Mouse (Mus musculus) heart, postnatal 4 days (tissue): ENCODE data around the gene Mab21l1. TPM values are rescaled to one million over a fixed set of nuclear protein-coding genes. Genes with fewer than 3 reads are reported as not detected.

Experiments
- DNase-seq: peaks from one replicate; pipeline ENCODE4 v3.0.0; 2021
- total RNA-seq, 2 experiments: library from RNA; stranded (reverse); gene quantifications; 2 replicates each; pipeline ENCODE4 v1.2.3; 2021

Gene Mab21l1
- total RNA-seq, 2 experiments from 2014 or later: 0.14 TPM; not detected in 1

GRCm38 (mm10) chr3:55780120-55781070 lies 1.9 kb upstream of the Mab21l1 start:
- DNase-seq: peak; percentile 22

GRCm38 (mm10) chr3:55781429-55782055 lies 768 bp upstream of the Mab21l1 start:
- no peak for DNase-seq

DNA sequence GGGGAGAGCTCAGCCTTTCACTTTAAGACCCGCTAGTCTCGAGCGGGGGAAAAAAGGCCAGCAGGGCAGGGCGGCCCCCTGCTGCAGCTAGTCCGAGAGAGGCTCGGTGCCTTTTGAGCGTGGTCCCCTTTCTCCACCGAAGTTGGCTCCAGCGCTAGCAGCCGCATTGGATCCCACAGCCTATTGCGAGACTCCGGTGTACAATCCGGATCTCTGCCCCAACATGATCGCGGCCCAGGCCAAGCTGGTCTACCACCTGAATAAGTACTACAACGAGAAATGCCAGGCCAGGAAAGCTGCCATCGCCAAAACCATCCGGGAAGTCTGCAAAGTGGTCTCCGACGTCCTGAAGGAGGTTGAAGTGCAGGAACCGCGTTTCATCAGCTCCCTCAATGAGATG lies 461 bp downstream of the Mab21l1 start:
- DNase-seq: no peak

DNA sequence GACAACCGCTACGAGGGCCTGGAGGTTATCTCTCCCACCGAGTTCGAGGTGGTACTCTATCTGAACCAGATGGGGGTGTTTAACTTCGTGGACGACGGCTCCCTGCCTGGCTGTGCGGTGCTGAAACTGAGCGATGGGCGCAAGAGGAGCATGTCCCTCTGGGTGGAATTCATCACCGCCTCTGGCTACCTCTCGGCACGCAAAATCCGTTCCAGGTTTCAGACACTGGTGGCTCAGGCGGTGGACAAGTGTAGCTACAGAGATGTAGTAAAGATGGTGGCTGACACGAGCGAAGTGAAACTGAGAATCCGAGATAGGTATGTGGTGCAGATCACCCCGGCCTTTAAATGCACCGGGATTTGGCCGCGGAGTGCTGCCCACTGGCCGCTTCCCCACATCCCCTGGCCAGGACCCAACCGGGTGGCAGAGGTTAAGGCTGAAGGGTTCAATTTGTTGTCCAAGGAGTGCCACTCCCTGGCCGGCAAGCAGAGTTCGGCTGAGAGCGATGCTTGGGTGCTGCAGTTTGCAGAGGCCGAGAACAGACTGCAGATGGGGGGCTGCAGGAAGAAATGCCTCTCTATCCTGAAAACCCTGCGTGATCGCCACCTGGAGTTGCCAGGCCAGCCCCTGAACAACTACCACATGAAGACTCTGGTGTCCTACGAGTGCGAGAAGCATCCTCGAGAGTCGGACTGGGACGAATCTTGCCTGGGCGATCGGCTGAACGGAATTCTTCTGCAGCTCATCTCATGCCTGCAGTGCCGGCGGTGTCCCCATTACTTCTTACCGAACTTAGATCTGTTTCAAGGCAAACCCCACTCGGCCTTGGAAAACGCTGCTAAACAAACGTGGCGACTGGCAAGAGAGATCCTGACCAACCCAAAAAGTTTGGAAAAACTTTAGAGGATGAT lies 1.1 kb downstream of the Mab21l1 start:
- DNase-seq: no peak

- no peak for DNase-seq
Observed at GRCm38 (mm10) chr3:55784101-55784500, 1.8 kb downstream of the Mab21l1 start.

DNA sequence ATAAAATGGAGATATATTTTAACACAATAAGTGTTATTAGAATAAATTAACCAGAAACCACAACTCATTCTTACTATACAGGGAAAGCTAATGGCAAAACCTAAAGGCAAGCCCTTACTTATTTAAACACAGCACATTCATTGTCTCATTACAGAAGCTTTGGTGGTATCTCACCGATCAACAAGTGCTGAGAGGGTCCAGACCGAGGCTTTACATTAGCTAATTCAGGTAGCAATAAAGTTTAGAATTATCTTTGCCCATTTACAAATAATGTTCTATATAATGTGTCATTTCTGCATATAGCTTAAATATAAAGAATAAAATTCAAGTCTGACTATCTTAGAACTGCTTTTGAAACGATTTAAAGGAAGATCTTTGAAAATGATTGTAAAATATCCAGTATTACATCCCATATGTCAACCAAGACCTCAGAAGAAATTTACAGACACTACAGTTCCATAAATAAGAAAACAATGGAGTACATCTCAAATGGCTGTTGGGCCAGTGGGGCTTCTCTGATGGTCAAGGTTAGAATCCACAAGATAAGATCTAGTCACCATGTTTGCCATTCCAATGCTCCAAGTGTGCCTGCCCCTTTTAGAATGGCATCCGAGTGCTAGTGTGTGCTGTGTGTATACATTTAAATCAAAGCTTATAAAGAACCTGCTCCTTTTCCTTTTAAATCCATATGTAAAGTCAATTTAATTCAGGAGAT lies 3.1 kb downstream of the Mab21l1 start:
- no peak for DNase-seq

GRCm38 (mm10) chr3:55785981-55786725 lies 3.8 kb downstream of the Mab21l1 start:
- no peak for DNase-seq

DNA sequence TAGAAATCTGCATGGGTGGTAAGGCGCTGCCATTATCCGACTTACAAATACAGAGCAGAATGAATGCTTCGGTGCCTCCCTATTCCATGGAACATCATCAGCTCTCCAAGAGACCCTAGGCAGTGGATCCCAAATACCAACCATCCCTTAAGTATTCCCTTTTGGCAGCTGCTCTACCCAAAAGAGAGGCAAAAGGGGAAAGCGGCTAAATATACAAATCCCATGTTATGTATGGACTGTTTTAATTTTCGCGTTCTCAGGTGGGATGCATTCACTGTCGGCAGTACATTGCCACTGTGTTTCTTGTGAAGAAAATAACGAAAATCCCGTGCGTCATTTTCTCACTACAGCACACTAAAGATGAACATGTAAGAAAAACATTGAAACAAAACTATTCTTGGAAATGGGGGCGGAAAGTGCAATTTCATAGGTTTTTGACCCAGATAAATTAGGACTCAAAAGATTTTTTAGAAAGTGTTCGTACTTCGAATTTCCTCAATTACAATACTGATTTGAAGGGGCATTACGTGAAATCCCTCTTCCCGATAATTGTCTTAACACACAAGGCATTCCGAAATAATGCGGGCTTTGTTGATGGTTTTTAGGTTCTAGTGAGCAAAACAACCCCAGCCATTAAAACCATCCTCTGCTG lies 4.7 kb downstream of the Mab21l1 start:
- DNase-seq: no peak

- peak; percentile 68 for DNase-seq
Observed at GRCm38 (mm10) chr3:55787487-55788213, 5.3 kb downstream of the Mab21l1 start.

GRCm38 (mm10) chr3:55788214-55788586 lies 5.9 kb downstream of the Mab21l1 start:
- no peak for DNase-seq

GRCm38 (mm10) chr3:55788621-55789201 lies 6.4 kb downstream of the Mab21l1 start:
- DNase-seq: no peak

DNA sequence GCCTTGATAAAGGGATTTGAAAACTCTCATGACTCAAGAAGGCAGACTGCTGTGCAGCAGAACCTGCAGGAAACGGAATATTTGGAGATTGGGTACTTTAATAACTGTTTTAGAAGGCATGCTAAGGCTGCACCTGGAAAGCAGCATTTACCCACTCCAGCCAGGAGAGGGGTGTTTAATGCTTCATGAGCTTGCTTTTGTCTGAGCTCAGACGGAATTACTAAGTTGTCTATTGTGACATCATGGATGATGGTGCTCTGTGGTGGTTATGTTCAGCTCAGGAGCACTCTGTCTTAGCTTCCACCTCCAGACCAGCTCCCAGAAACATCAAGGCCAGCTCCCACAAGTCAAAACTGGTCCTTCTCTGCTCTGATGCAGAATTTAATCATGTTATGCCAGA lies 7.5 kb downstream of the Mab21l1 start:
- no peak for DNase-seq

- DNase-seq: no peak
Observed at GRCm38 (mm10) chr3:55790609-55791008, 8.3 kb downstream of the Mab21l1 start.

DNA sequence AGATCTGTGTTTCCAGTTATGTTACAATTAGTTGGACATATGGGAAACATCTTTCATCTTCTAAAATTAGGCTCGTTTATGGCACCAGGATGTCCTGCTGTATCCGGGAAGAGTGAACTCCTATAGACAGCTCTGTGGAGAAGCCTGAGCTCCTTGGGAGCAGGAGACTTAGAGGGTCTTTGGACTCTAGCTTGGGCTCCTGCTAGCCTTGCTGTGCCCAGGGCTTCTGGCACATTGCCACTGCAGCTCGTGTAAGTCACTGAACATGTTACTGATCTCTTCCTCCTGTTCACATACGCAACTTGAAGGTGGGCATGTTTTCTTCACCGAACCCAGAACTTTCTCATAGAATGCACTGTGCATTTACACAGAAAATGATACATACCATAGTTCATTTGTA lies 9.9 kb downstream of the Mab21l1 start:
- no peak for DNase-seq

DNA sequence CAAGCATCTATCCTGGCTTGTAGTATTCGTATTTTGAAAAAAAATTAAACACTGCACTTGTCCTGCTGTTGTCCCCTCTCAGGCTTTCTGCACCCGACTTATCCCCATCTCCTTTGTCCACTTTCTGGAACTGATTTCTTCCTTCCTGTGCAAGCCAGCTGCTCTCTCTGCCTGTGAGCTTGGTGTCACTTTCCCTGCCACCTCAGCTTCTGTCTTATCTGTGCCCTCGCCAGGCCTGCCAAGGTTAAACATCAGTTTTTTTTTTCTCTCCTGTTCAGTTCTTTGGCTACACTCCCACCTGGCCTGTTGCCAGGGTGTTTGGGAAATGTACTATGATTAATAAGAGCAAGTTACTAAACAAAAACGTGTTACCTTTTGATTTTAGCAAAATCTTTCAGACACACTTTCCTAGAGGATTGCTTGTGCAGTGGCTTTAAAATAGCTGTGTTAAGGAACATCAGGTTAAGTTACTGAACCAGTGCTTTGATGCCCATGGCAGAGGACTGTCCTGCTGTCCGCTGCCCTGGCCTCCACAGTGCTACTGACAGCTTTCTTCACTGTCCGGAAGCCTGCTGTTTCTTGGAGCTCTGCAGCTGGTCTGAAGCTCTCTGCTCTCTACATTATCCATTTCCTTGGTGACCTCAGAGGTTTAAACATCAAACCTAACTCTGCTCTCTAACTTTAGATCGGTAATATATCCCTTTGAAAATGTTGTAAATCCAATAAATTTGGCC lies 11.7 kb downstream of the Mab21l1 start:
- DNase-seq: peak; percentile 91

DNA sequence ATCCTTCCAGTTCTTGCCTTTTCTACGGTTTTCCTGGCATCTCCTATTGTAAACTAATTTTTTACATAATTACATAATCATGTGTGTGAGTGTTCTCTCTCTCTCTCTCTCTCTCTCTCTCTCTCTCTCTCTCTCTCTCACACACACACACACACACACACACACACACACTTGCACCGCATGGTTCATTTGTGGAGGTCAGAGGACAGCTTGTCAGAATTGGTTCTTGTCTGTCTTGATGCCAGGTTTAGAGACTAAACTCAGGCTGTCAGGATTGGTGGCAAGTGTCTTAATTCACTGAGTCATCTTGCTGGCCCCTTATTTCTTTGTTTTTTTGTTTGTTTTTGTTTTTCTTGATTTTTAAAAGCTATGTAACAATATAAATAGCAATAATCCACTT lies 12.5 kb downstream of the Mab21l1 start:
- no peak for DNase-seq

DNA sequence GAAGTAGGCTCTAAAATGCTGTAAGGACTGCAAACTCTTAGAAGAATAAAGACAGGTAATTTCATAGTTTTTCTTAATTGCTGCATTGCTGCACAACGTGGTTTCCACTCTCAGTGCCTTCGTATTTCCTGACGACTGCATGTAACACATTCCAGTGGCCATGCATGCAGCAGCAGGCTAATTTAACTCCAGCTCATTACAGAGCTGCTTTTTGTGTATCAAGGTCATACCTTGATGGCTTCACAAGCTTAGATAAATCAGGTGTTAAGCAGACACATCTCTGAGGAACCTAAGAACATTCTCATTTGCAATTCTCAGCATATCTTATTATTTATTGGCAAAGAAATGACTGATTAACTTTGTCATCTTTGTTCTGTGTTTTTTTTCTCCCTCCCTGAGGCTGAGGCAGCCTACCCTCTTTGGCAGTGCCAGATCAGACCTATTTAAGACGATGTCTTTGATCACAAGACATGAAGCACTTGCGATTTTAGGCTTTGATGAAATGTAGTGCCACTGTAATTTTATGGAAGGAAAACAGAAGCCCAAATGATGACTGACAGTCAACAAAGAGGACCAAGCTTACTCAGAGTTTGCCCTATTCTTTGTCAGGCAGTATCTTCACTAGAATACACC lies 32.8 kb downstream of the Mab21l1 start:
- DNase-seq: no peak

GRCm38 (mm10) chr3:55816096-55816495 lies 33.8 kb downstream of the Mab21l1 start:
- no peak for DNase-seq
